Mouse (Mus musculus): ENCODE measurements around the gene Tbce. TPM values are rescaled to one million over a fixed set of nuclear protein-coding genes. Genes with fewer than 3 reads are reported as not detected.
"Not testable (repeated sequence)": the region's sequence is repeated elsewhere in the genome, so short reads cannot be mapped to it uniquely, and the experiment has no call there.

Gene Tbce
- total and polyA plus RNA-seq, 2 experiments from 2014 or later = 83.0 to 109 TPM

DNA sequence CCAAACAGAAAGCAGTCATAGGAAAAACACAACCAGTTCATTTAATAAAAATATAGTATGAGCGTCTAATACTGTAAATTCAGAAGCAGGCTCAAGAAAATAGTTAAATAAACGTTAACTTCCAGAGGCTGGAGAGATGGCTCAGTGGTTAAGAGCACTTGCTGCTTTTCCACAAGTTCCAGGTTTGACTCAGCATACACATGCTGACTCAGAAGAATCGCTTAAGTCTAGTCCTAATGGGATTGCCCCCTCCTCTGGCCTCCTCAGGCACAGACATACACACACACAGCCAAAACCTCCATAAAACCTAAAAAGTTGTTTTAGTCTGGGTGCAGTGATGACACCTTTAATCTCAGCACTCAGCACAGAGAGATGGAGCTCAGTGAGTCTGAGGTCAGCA is 17.4 kb upstream of the Tbce start:
- no peak for TF ChIP-seq CTCF (IDR thresholded peaks at IDR 0.05; ENCODE audit: low read depth)
- H3K27me3 ChIP-seq (ENCODE audit: insufficient read depth, low read length) = no peaks in the 10 kb centered on the region

DNA sequence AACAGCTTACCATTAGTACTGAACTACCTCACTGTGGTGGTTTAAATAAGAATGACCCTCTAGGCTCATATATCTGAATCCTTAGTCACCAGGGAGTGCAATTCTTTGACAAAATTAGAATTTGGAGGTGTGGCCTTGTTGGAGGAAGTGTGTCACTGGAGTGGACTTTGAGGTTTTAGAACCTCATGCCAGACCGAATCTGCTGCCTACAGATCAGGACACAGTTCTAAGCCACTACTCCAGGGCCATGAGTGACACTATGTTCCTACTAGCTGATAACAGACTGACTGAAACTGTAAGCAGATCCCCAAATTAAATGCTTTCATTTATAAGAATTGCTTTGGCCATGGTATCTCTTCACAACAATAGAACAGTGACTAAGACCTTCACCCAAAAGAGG is 10.4 kb upstream of the Tbce start:
- no peaks in the 10 kb centered on the region for H3K9me3 ChIP-seq (ENCODE audit: low read length)
- H3K4me1 ChIP-seq (ENCODE audit: insufficient read depth) = no peaks in the 10 kb centered on the region
- H3K27me3 ChIP-seq (ENCODE audit: insufficient read depth, low read length) = no peaks in the 10 kb centered on the region
- WGBS = 92% methylated on average over 1 of the region's 1 CpGs
- H3K9ac ChIP-seq = no peak overlapping the region
- H3K4me2 ChIP-seq (ENCODE audit: low read depth) = no peak overlapping the region
- peaks cover 44% of the 10 kb centered on the region for H3K36me3 ChIP-seq (ENCODE audit: insufficient read depth)
- ATAC-seq = no peak
- no peak for TF ChIP-seq CTCF (IDR thresholded peaks at IDR 0.05; ENCODE audit: low read depth)
- H3K27ac ChIP-seq (ENCODE audit: low read depth, low read length) = no peak overlapping the region
- no peak overlapping the region for H3K4me3 ChIP-seq (ENCODE audit: low read depth, low read length)
- no peak for DNase-seq

More for the DNA sequence above, 17.4 kb upstream of the Tbce start:
- DNase-seq = no peak
- Histone ChIP-seq H3K27ac (ENCODE audit: low read depth, low read length) (no peak overlapping the region), H3K36me3 (ENCODE audit: insufficient read depth) (peaks cover 38% of the 10 kb centered on the region), H3K4me2 (ENCODE audit: low read depth) (no peak overlapping the region), H3K9ac (no peak overlapping the region), H3K4me1 (ENCODE audit: insufficient read depth) (peaks cover under 1% of the 10 kb centered on the region; the same call in 1 of the 2 replicates), H3K4me3 (ENCODE audit: low read depth, low read length) (no peak overlapping the region), H3K9me3 (ENCODE audit: low read length) (no peaks in the 10 kb centered on the region)
- ATAC-seq = no peak
- WGBS = 94% methylated on average over 3 of the region's 3 CpGs

DNA sequence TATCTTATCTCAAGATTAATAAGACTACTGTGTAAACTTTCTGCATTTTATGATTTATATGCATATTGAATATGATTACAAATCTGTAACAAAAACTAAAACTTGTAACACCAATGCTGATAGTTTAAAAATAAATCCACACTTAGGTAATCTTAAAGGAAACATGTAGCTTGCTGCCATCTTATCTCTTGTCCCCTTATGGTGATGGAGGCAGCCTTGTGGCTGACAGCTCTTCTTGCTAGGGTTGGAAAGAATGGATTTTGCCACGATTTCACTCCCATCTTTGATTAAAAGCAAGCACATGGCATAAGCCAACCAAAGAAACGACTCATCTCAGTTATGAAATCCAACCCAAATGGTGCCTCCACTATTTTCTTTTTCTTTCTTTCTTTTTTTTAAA is 5.1 kb upstream of the Tbce start:
- H3K4me2 ChIP-seq (ENCODE audit: low read depth) = no peak overlapping the region
- DNase-seq (no peak), ATAC-seq (no peak)
- WGBS = 82% methylated on average over 2 of the region's 2 CpGs
- H3K4me1 ChIP-seq (ENCODE audit: insufficient read depth) = 0 out of 2 replicates have a peak, but pooled peaks cover 3% of the 10 kb centered on the region
- H3K9ac ChIP-seq = no peak overlapping the region
- no peaks in the 10 kb centered on the region for H3K9me3 ChIP-seq (ENCODE audit: low read length)
- no peaks in the 10 kb centered on the region for H3K27me3 ChIP-seq (ENCODE audit: insufficient read depth, low read length)
- TF ChIP-seq CTCF (IDR thresholded peaks at IDR 0.05; ENCODE audit: low read depth) = no peak
- peaks cover 20% of the 10 kb centered on the region for H3K36me3 ChIP-seq (ENCODE audit: insufficient read depth)
- no peak overlapping the region for H3K27ac ChIP-seq (ENCODE audit: low read depth, low read length)
- H3K4me3 ChIP-seq (ENCODE audit: low read depth, low read length) = no peak overlapping the region

DNA sequence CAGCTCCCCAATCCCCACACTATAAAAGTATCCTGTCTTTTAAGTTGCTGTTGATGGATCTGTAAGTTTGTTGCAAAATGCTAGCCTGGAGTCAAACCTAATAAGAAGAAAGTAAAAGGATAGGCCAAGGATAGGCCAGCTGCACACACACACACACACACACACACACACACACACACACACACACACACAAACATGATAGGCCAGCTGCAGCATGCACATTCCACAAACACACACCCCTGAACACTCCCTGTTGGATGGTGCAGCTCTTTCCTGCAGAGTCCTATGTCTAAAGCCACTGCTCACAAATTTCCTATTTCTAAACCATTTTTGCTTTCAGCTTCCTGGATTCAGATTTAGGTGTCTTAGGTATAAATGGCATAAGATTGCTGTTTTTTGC is 4.4 kb upstream of the Tbce start:
- Histone ChIP-seq H3K27me3 (ENCODE audit: insufficient read depth, low read length) (no peaks in the 10 kb centered on the region), H3K4me2 (ENCODE audit: low read depth) (no peak overlapping the region), H3K27ac (ENCODE audit: low read depth, low read length) (no peak overlapping the region), H3K9me3 (ENCODE audit: low read length) (no peaks in the 10 kb centered on the region), H3K4me1 (ENCODE audit: insufficient read depth) (0 out of 2 replicates have a peak, but pooled peaks cover 3% of the 10 kb centered on the region), H3K9ac (no peak overlapping the region), H3K4me3 (ENCODE audit: low read depth, low read length) (no peak overlapping the region), H3K36me3 (ENCODE audit: insufficient read depth) (peaks cover 13% of the 10 kb centered on the region)
- TF ChIP-seq CTCF (IDR thresholded peaks at IDR 0.05; ENCODE audit: low read depth) = no peak
- no peak for ATAC-seq
- DNase-seq = no peak

DNA sequence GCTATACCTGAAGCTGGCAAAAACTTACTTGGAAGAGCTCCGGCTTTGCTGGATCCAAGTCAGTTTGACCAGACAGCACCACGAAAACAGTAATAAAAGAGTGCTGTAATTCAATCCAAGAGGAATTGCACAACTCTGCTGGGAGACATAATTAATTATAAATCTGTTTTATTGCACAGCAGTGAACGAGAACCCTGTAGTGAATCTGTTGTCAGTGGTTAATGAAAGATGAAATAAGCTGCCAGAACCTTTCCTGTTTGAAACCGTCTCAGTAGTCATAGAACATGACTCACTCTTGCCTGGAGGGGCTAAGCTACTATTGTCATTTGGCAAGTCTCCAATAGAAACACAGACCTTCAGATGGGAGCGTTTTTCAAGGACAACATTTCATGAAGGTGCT is 748 bp upstream of the Tbce start:
- H3K27me3 ChIP-seq (ENCODE audit: insufficient read depth, low read length) = no peaks in the 10 kb centered on the region
- peak overlapping the region; percentile 63 for H3K4me3 ChIP-seq (ENCODE audit: low read depth, low read length)
- DNase-seq (no peak), ATAC-seq (no peak)
- H3K27ac ChIP-seq (ENCODE audit: low read depth, low read length) = peak overlapping the region; percentile 93
- peak overlapping the region; percentile 67 for H3K4me2 ChIP-seq (ENCODE audit: low read depth)
- no peaks in the 10 kb centered on the region for H3K9me3 ChIP-seq (ENCODE audit: low read length)
- peak overlapping the region; percentile 72 for H3K9ac ChIP-seq
- H3K4me1 ChIP-seq (ENCODE audit: insufficient read depth) = peaks cover 10% of the 10 kb centered on the region
- WGBS = 42% methylated on average over 5 of the region's 5 CpGs
- no peak for TF ChIP-seq CTCF (IDR thresholded peaks at IDR 0.05; ENCODE audit: low read depth)
- no peaks in the 10 kb centered on the region for H3K36me3 ChIP-seq (ENCODE audit: insufficient read depth)

DNA sequence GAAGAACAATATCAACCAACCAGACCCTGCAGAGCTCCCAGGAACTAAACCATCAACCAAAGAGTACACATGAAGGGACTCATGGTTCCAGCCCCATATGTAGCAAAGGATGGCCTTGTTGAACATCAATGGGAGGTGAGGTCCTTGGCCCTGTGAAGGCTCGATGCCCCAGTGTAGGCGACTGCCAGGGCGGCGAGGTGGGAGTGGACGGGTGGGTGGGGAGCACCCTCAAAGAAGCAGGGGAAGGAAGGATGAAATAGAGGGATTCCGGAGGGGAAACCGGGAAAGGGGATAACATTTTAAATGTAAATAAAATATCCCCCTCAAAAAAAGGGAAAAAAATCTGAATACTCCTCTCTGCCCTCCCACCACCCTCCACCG is 537 bp downstream of the Tbce start:
- H3K36me3 ChIP-seq (ENCODE audit: insufficient read depth) = no peaks in the 10 kb centered on the region
- H3K4me3 ChIP-seq (ENCODE audit: low read depth, low read length) = peak overlapping the region; percentile 63
- H3K4me1 ChIP-seq (ENCODE audit: insufficient read depth) = peaks cover 10% of the 10 kb centered on the region
- H3K9me3 ChIP-seq (ENCODE audit: low read length) = no peaks in the 10 kb centered on the region
- peak overlapping the region; percentile 72 for H3K9ac ChIP-seq
- ATAC-seq (peak; percentile 45), DNase-seq (no peak)
- peak overlapping the region; percentile 67 for H3K4me2 ChIP-seq (ENCODE audit: low read depth)
- no peak for TF ChIP-seq CTCF (IDR thresholded peaks at IDR 0.05; ENCODE audit: low read depth)
- 5% methylated on average over 8 of the region's 8 CpGs for whole genome bisulfite sequencing
- peak overlapping the region; percentile 93 for H3K27ac ChIP-seq (ENCODE audit: low read depth, low read length)
- H3K27me3 ChIP-seq (ENCODE audit: insufficient read depth, low read length) = no peaks in the 10 kb centered on the region

DNA sequence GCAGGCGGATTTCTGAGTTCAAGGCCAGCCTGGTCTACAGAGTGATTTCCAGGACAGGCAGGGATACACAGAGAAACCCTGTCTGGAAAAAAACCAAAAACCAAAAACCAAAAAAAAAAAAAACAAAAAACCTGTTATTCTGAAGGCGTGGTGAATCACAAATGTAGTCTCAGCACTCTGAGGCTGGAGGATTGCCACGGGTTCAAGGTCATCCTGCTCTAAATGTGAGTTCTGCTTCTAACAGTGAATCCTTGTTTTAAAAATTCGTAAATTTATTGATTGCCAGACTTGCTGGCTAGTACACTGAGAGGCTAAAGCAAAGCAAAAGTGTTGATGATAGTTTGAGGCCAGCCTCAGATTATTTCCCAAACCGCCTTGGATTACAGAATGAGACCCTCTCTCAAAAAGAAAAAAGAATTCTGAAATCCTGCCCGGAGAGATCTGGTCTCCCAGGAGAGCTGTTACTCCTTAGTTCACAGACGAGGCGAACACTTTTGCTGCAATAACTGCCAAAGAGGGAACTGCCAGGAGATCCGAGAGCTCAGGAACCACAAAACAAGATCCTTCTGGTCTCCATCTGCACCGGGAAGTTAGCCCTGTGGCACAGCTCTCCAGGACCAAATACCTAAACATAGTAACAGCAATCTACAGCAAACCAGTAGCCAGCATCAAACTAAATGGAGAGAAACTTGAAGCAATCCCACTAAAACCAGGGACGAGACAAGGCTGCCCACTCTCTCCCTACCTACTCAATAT is 3.4 kb downstream of the Tbce start:
- Histone ChIP-seq H3K9ac (no peak overlapping the region), H3K9me3 (ENCODE audit: low read length) (no peaks in the 10 kb centered on the region), H3K4me2 (ENCODE audit: low read depth) (no peak overlapping the region), H3K27me3 (ENCODE audit: insufficient read depth, low read length) (no peaks in the 10 kb centered on the region), H3K36me3 (ENCODE audit: insufficient read depth) (no peaks in the 10 kb centered on the region; the same call in 1 of the 2 replicates), H3K4me1 (ENCODE audit: insufficient read depth) (peaks cover 10% of the 10 kb centered on the region), H3K27ac (ENCODE audit: low read depth, low read length) (no peak overlapping the region), H3K4me3 (ENCODE audit: low read depth, low read length) (no peak overlapping the region)
- TF ChIP-seq CTCF (IDR thresholded peaks at IDR 0.05; ENCODE audit: low read depth) = no peak
- 90% methylated on average over 11 of the region's 11 CpGs for WGBS
- DNase-seq (no peak), ATAC-seq (no peak)

DNA sequence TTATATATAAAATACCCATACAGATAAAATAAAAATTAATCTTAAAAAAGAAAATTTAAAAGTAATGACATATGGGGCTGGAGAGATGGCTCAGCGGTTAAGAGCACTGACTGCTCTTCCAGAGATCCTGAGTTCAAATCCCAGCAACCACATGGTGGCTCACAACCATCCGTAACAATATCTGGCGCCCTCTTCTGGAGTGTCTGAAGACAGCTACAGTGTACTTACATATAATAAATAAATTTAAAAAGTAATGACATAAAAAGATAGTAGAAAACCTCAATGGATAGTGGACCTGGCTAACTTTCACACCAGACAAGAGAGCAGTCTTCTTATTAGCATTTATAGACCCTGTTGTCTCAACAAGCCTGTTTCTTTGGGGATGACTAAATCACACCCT is 4.1 kb downstream of the Tbce start:
- H3K36me3 ChIP-seq (ENCODE audit: insufficient read depth); H3K9me3 ChIP-seq (ENCODE audit: low read length); H3K4me2 ChIP-seq (ENCODE audit: low read depth); H3K4me3 ChIP-seq (ENCODE audit: low read depth, low read length); DNase-seq; H3K27me3 ChIP-seq (ENCODE audit: insufficient read depth, low read length); ATAC-seq; H3K27ac ChIP-seq (ENCODE audit: low read depth, low read length); H3K9ac ChIP-seq: not testable (repeated sequence)
- WGBS = 90% methylated on average over 3 of the region's 3 CpGs
- peaks cover 10% of the 10 kb centered on the region for H3K4me1 ChIP-seq (ENCODE audit: insufficient read depth)

Data from forebrain, postnatal 0 days (tissue).